Mouse (Mus musculus) forelimb bud, embryonic 11.5 days (tissue): ENCODE data around the gene Gstt2.

Source experiments
- DNase-seq: peaks from one replicate; pipeline ENCODE4 v3.0.0-alpha.2; 2012; ENCODE audit warnings: low read depth, low spot score

The Gstt2 gene

GRCm38 (mm10) chr10:75827668-75828360, 9.4 kb downstream of the Gstt2 start:
- no peak for DNase-seq

- no peak for DNase-seq
These were observed 12.7 kb downstream of the Gstt2 start for GRCm38 (mm10) chr10:75824530-75824929.

GRCm38 (mm10) chr10:75823782-75824181, 13.4 kb downstream of the Gstt2 start:
- DNase-seq = no peak

- no peak for DNase-seq
These were observed 14.8 kb downstream of the Gstt2 start, which contains the start of gene Gstt4 for GRCm38 (mm10) chr10:75822443-75822842. TSS of gene Gstt4 (minus strand) at chr10:75822543.

GRCm38 (mm10) chr10:75819882-75820281, 17.3 kb downstream of the Gstt2 start:
- DNase-seq = no peak

GRCm38 (mm10) chr10:75818641-75819040, 18.6 kb downstream of the Gstt2 start:
- no peak for DNase-seq

- DNase-seq = no peak
These were observed 33.0 kb downstream of the Gstt2 start for GRCm38 (mm10) chr10:75804217-75804616.

- no peak for DNase-seq
These were observed 39.0 kb downstream of the Gstt2 start, which contains the start of gene Gstt1 for GRCm38 (mm10) chr10:75798176-75798696. TSS of gene Gstt1 (minus strand) at chr10:75798584.

- no peak for DNase-seq
These were observed 39.5 kb downstream of the Gstt2 start for GRCm38 (mm10) chr10:75797619-75798175.

- no peak for DNase-seq
These were observed 40.3 kb downstream of the Gstt2 start for GRCm38 (mm10) chr10:75796731-75797516.

- no peak for DNase-seq
These were observed 42.3 kb downstream of the Gstt2 start for GRCm38 (mm10) chr10:75794880-75795279.

GRCm38 (mm10) chr10:75790773-75791172, 46.5 kb downstream of the Gstt2 start:
- no peak for DNase-seq

- no peak for DNase-seq
These were observed 47.4 kb downstream of the Gstt2 start for GRCm38 (mm10) chr10:75789841-75790240.

GRCm38 (mm10) chr10:75789081-75789735, 48.0 kb downstream of the Gstt2 start:
- no peak for DNase-seq

GRCm38 (mm10) chr10:75788277-75788676, 48.9 kb downstream of the Gstt2 start:
- DNase-seq = no peak

- no peak for DNase-seq
These were observed 51.8 kb downstream of the Gstt2 start for GRCm38 (mm10) chr10:75785442-75785841.
